Mouse (Mus musculus): Measurements from ENCODE around the gene Htr7. TPM values are rescaled to one million over a fixed set of nuclear protein-coding genes. Genes with fewer than 3 reads are reported as not detected.

Htr7 gene
- total RNA-seq (2023) = under 1 TPM in 1 of 2 experiments, not detected in 1; 0.31 TPM

DNA sequence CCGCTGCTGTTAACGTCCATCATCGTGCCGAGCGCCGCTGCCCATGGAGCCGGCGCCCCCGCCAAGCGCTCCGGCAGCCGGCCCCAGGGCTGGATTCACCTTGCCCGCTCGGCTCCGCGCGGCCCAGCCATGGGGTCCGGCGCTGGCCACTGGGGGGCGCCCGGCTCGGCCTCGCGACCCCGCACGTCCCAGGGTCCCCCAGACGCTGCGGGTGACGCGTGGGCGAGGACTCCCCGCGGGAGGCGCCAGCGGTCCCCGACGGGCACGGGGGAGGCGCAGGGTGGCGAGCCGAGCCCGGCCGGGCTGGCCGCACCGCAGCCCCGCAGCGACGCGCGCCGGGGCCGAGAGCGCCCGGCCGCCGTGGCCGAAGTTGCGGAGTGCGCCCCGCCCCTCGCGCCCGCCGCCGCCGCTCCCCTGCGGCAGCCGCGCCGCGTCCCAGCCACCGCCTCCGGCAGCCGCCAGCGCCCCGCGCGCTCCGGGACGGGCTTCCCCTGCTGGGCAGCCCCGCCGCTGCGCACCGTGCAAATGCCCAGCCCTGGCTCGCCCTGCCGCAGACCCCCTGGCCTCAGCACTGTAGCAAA lies at the start of gene Htr7:
TSS of gene Htr7 (minus strand) at position 277 of the 581 bp plus-strand sequence.

DNA sequence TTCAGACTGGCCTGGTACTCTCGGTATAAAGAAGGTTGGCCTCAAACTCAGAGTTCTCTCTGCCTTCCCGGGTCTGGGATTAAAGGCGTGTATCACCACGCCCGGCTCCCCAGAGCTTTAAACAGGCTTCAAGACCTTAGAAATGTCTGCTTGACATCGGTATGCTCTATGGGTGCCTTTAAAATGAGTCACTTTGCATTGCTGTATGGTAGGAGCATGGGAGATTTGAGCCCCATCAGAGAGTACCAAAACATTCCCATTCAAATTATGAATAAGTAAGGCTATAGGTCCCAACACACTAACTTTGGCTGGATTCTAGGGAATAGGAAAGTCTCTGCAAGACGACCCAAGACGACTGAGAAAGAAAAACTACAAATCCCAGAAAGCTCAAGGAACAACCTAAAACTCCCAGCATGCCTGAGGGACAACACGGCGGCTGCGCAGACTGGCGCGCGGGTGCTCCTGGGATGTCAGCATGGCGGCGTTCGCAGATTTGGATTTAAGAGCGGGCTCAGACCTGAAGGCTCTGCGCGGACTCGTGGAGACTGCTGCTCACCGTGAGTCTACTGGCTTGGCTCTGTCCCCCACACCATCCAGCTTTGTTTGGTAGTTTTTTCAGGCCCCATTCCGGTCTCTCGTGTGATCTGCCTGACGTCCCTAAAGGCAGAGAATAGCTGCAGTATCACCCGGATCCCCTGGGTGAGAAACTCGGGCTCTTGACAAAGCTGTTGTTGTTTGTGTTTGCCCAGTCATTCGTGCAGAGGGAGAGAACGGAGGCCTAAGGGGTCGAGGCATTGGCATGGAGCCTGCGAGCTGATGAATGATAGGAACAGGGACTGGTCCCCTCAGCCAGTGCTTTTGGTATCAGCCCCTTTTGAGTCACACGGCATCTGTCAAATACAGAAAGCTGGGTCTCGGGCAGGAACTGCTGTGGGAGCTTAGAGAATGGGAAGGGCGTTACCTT lies 26.2 kb upstream of the Htr7 start, which contains the start of gene Rpp30:
TSS of gene Rpp30 (plus strand) at position 455 of the 964 bp plus-strand sequence.

Other genes starting within 250 kb of the Htr7 start
- gene Rpp30, start 26.2 kb upstream of the Htr7 start, total RNA-seq (2023) = 10 to 100 TPM; 14.0 to 14.3 TPM
- not detected for gene Ankrd1, start 62.6 kb upstream of the Htr7 start, total RNA-seq (2023)